Mouse (Mus musculus): ENCODE results near the gene Tcte2. TPM values are rescaled to one million over a fixed set of nuclear protein-coding genes. Genes with fewer than 3 reads are reported as not detected.

Tcte2 gene
- total RNA-seq, 2 experiments from 2014 or later = 4.0 to 4.2 TPM

DNA sequence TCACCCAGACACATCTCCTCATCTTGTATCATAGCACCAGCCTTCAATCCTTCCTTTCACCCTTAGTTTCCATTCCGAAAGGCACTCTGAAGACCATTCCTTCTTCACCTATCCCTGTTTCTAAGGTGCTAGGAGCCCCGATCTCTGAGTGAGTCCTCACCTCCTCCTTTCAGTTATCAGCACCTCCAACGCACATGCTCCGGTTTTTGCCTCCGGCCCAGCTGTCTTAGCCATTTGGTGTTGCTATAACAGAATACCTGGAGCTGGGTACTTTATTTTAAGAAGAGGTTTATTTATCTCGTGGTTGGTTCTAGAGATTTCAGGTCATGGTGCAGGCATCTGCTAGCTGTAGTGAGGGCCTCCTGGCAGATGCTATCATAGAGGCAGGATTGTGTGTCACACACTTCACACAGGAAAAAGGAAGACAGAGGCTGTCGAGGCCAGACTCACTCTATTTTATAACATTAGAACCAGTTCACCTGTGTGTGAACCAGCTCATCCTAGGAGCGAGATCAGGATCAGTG, 34.7 kb downstream of the Tcte2 start:
- DNase-seq = no peak
- intact Hi-C loops (cut with DNase I) = no loop called here

GRCm38 (mm10) chr17:13725004-13725550, 36.5 kb downstream of the Tcte2 start:
- intact Hi-C loops (cut with DNase I) = no loop called here
- no peak for DNase-seq

DNA sequence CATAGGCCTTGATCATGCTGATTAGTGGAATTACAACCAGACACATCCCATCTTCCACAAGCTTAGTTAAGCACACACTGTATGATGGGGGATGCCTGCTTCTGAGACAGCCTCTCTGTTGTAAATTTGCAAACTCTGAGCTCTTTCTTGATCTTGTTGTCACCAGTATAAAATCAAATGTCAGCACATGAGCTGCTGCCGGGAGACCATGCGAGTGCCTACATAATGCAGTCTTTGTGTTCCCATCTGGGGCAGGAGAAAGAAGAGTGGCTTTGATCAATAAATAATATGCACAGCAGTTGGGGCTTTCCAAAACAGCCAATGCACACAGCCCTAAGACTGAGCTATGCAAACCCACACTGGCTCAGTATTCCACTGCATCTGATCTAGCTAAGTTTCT, 39.2 kb downstream of the Tcte2 start:
- intact Hi-C loops (cut with DNase I) = no loop called here
- DNase-seq = no peak

DNA sequence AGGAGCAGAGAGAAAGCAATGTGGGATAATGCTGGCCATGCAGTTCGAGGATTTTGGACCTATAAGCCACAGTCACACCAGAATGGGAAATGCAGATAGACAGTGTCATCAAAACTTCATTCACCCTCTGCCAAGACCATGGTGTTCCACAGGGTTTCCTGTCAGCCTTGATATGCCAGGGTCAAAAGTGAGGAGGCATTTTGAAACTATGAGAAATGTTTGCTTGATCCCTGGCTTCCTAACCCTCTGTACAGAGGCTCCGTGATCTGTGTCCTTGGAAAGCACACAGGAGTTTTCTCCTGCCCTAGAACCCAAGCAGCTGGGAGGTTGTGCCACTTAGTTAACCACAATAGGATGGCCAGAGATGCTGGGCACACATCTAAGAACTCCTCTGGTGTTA, 40.3 kb downstream of the Tcte2 start:
- intact Hi-C loops (cut with DNase I) = no loop called here
- DNase-seq = no peak

DNA sequence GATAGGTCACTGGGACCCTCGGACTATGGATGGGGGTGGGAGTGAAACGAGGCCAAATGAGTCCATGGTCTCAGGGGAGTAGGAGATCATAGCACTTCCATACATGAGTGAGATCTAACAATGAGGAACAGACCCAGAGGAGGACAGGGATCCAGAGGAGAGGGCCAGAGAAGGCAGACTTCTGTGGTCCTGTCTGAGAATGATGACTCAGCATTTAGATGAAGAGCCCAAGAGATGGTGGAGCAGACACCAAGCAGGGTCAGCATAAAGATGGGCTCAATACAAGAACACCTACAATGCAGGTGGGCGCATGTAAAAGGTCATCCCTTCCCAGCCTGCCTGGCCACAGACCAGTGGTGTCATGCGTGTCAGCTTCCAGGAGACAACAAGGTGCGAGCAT, 41.4 kb downstream of the Tcte2 start:
- no peak for DNase-seq
- intact Hi-C loops (cut with DNase I) = no loop called here

- intact Hi-C loops (cut with DNase I) = no loop called here
- no peak for DNase-seq
Measured at GRCm38 (mm10) chr17:13717428-13717827, 44.2 kb downstream of the Tcte2 start.

GRCm38 (mm10) chr17:13716336-13716735, 45.3 kb downstream of the Tcte2 start:
- intact Hi-C loops (cut with DNase I) = no loop called here
- no peak for DNase-seq

DNA sequence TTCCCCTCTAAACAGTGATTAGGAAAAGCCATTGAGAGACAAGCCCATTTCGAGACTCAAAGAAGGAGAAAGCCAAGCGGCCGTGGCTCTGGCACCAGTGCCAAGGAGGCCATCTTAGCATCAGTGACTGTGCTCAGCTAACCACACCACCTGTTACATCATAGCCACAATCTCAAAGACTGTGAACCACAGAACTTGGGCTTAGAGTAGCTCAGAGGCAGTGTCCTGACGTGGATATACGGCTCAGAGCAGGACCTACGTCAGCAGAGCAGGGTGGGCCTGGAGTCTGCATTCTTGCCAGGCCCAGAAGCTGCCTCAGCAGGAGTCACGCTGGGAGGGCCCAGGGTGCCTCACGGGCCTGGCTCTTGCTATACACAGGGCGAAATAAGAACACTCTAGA, 46.1 kb downstream of the Tcte2 start:
- intact Hi-C loops (cut with DNase I) = no loop called here
- DNase-seq = no peak

DNA sequence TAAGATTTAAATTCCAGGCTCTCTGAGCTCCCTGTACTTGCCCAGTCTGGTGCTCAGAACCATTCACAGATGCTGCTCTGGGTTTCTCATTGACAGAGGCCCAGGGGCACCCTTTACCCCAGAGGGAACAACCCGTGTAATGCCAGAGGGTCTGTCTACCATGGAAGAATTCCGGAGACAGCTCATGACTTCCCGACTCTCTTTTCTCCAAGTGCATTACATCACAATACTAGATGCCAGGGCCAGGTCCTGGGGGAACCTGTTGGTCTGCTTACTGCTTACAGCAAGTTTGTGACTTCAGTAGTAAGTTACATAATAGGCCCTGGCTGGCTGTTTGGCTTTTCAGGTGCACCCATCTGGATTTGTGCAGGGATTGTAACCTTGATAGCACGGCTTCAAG, 47.0 kb downstream of the Tcte2 start:
- intact Hi-C loops (cut with DNase I) = no loop called here
- no peak for DNase-seq

GRCm38 (mm10) chr17:13714128-13714527, 47.5 kb downstream of the Tcte2 start:
- DNase-seq = no peak
- intact Hi-C loops (cut with DNase I) = no loop called here

DNA sequence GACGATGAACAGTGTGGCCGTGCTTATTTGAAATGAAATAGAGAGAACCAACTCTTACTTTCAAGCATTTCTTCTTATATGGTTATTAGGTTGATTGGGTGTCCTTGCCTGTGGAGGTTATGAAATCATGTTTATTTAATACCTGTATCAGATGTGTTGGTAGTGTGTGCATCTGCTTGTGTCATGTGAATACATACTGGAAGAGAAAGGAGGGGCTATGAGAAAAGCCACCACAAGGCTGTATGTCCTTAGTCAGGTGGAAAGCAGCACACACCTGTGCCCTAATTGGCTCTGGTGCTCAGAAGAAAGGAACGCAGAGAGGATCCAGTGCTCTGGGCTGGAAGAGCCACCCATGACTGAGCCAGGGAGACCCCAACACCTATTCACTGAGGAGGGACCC, 49.1 kb downstream of the Tcte2 start:
- intact Hi-C loops (cut with DNase I) = no loop called here
- no peak for DNase-seq

DNA sequence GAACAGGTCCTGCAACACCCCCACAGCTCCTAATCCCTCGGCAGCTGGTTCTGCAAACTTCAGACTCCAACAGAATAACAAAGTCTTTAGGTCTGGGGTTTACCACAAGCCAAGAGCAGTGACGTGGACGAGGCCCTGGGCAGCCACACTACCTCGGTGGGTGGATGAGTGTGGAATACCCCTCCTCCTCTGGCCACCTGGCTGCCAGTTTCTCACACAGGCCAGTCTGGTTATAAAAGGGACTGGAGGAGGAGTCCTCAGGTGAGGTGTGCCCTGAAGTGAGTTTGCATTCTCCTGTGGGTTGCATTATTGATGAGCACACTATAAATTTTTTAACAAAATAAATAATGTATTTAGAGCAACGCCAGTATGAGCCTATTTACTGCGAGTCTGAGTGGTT, 49.5 kb downstream of the Tcte2 start:
- DNase-seq = no peak
- intact Hi-C loops (cut with DNase I) = no loop called here

DNA sequence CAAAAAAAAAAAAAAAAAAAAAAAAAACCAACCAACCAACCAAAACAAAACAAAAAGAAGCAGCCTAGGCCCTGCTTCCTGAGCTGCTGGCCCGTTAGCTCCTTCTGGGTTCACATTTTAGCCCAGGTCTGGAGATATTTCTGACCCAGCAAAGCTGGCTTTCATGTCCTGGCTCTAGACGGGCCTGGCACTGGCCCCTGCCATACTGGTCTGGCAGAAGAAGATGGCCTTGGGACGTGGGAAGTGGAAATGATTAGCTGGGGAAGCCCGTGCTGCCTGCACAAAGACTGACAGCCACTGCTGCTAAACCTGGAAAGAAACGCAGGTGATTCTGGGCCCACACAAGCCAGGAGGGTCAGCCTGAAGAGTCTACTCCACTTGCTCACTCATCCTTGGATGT, 50.5 kb downstream of the Tcte2 start:
- DNase-seq = no peak
- intact Hi-C loops (cut with DNase I) = no loop called here

- intact Hi-C loops (cut with DNase I) = no loop called here
- DNase-seq = peak; percentile 45 to 47
Measured at GRCm38 (mm10) chr17:13705481-13705921, 56.1 kb downstream of the Tcte2 start.

GRCm38 (mm10) chr17:13703611-13704320, 57.9 kb downstream of the Tcte2 start:
- DNase-seq = no peak
- intact Hi-C loops (cut with DNase I) = loop anchor here (5.0 kb wide), 2 partner anchors 34 to 54 kb away; no protein-coding TSS in a partner anchor

DNA sequence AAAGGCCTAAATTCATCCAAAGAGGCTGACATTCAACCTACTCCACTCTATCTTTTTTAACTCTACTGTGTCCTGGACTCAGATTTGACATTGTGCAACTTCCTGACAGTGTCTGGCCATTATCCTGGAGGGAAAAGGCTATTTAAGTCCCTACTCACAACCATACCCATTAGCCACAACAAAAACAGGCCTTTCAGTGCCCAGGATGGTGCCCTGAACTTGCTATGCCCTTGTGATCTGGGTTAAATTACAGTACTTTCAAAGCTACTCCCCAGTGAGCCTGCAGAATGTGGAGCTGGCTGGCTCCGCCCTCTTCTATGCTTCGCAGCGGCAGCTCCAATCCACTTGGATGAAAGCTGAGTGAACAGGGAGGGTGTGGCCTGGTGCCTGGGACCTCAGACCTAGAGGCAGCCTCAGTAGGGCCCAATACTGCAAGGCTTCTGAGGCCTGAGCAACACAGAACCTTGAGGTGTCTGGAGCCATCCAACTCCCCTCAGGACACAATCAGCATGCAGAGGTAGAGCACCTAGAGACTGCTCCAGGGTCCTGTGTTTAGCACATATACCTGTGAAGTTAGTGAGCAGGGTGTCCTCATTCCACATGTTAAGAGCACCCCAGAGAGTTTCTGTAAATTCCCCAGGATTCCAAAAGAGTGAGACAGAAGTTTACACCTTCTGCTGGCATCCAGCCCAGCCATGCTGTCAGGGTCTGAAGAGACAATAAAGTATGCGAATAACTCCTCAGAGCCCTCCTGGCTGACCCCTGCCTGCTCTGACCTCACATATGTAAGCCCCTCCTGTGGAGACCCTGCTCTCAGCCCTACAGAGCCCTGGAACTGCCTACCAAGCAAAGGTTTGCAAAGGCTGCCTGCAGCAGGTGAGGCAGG, 61.3 kb downstream of the Tcte2 start:
- intact Hi-C loops (cut with DNase I) = loop anchor here (5.0 kb wide), 2 partner anchors 37 to 57 kb away; no protein-coding TSS in a partner anchor

GRCm38 (mm10) chr17:13699716-13700115, 61.9 kb downstream of the Tcte2 start:
- DNase-seq = peak; percentile 63 to 67
- intact Hi-C loops (cut with DNase I) = loop anchor here (5.0 kb wide), 2 partner anchors 38 to 58 kb away; no protein-coding TSS in a partner anchor

More for the DNA sequence above, 61.3 kb downstream of the Tcte2 start:
- peak; percentile 66 to 67 for DNase-seq

- DNase-seq = no peak
- intact Hi-C loops (cut with DNase I) = no loop called here
Measured at GRCm38 (mm10) chr17:13698194-13698593, 63.4 kb downstream of the Tcte2 start.

- DNase-seq = no peak
- intact Hi-C loops (cut with DNase I) = no loop called here
Measured at GRCm38 (mm10) chr17:13697646-13698045, 64.0 kb downstream of the Tcte2 start.

- DNase-seq = no peak
- intact Hi-C loops (cut with DNase I) = no loop called here
Measured at GRCm38 (mm10) chr17:13695881-13696280, 65.7 kb downstream of the Tcte2 start.

- no peak for DNase-seq
- intact Hi-C loops (cut with DNase I) = no loop called here
Measured at GRCm38 (mm10) chr17:13695211-13695610, 66.4 kb downstream of the Tcte2 start.
